Mouse (Mus musculus) hindbrain, embryonic 16.5 days (tissue): ENCODE measurements around the gene Smoc1. TPM values are rescaled to one million over a fixed set of nuclear protein-coding genes. Genes with fewer than 3 reads are reported as not detected.
A peak's percentile ranks its signal among the peaks of the same experiment; 100 is the strongest.

ENCODE experiments used
- ATAC-seq: fragments of 200-750 bp; cut with Nextera tagmentation; 2 replicates; pipeline ENCODE4 v1.8.0; 2017; ENCODE audit warnings: moderate TSS enrichment, moderate library complexity
- H3K27ac ChIP-seq: fragments of 300-500 bp; sonication (generic); 2 replicates; pipeline ENCODE4 v1.5.1; 2014; ENCODE audit warnings: low read depth, mild to moderate bottlenecking, control low read depth, low read length, moderate library complexity
- H3K27me3 ChIP-seq: fragments of 300-500 bp; sonication (generic); replicated peaks from 2 replicates; pipeline ENCODE4 v1.6.1; 2014; ENCODE audit warnings: low read length; ENCODE audit not compliant: control insufficient read depth, insufficient read depth
- H3K36me3 ChIP-seq: fragments of 300-500 bp; sonication (generic); 2 replicates; pipeline ENCODE4 v1.6.1; 2014; ENCODE audit warnings: mild to moderate bottlenecking, low read length, moderate library complexity, mixed read lengths; ENCODE audit not compliant: control insufficient read depth, insufficient read depth
- H3K4me1 ChIP-seq: fragments of 300-500 bp; sonication (generic); 2 replicates; pipeline ENCODE4 v1.6.1; 2014; ENCODE audit warnings: low read depth, low read length; ENCODE audit not compliant: control insufficient read depth, insufficient read depth
- H3K4me2 ChIP-seq: fragments of 300-500 bp; sonication (generic); 2 replicates; pipeline ENCODE4 v1.6.1; 2014; ENCODE audit warnings: mild to moderate bottlenecking, low read length, control low read depth, moderate library complexity
- H3K4me3 ChIP-seq: fragments of 300-500 bp; sonication (generic); 2 replicates; pipeline ENCODE4 v1.5.1; 2014; ENCODE audit warnings: mild to moderate bottlenecking, low read length, control low read depth, moderate library complexity
- H3K9ac ChIP-seq: fragments of 300-500 bp; sonication (generic); 2 replicates; pipeline ENCODE4 v1.6.1; 2014; ENCODE audit warnings: low read depth, mild to moderate bottlenecking, control low read depth, low read length, moderate library complexity
- H3K9me3 ChIP-seq: fragments of 300-500 bp; sonication (generic); 2 replicates; pipeline ENCODE4 v1.6.1; 2014; ENCODE audit warnings: mild to moderate bottlenecking, low read length, moderate library complexity; ENCODE audit not compliant: control insufficient read depth
- whole genome bisulfite sequencing: fragments of 180-500 bp; shearing (Covaris S2); extraction: QIAGEN DNeasy Blood & Tissue Kit; methylation state at CpG from one replicate; pipeline ENCODE4 v1.1.7; 2014; 5-methylcytosine and 5-hydroxymethylcytosine counted together
- polyA plus RNA-seq: library from polyadenylated mRNA; unstranded; fragments of >200 nt; fragmentation: Nextera tagmentation; extraction: Ambion mirVana; gene quantifications from 2 replicates; pipeline ENCODE4 v1.2.1, GENCODE M21; 2015

The Smoc1 gene
- polyA plus RNA-seq, 1 experiment from 2014 or later = 34.3 TPM

DNA sequence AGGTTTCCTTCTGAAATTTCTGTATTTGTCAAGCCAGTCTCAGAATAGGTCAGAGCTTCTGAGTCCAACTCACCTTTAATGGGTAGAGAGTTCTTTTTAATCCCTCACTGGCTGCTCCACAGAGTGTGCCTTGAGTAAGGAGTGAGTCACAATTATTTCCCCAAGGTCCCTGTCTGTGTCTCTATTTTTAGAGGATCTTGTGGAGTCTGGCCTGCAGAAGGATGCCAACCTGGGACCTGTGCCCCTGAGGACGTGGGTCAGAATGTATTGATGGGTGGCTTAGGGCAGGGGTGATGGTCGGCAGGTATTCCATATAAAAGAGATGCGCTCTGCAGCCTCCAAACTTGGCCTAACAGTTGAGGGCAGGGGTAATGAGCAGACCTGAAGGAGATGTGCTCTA is 115.6 kb downstream of the Smoc1 start:
- H3K4me1 ChIP-seq = no peaks in the 10 kb centered on the region
- WGBS = 92% methylated on average over 3 of the region's 3 CpGs
- H3K4me3 ChIP-seq = no peak overlapping the region
- no peak overlapping the region for H3K27ac ChIP-seq
- no peak overlapping the region for H3K9ac ChIP-seq
- no peaks in the 10 kb centered on the region for H3K9me3 ChIP-seq
- H3K4me2 ChIP-seq = no peak overlapping the region
- H3K27me3 ChIP-seq = no peaks in the 10 kb centered on the region
- H3K36me3 ChIP-seq = no peaks in the 10 kb centered on the region
- no peak for ATAC-seq

DNA sequence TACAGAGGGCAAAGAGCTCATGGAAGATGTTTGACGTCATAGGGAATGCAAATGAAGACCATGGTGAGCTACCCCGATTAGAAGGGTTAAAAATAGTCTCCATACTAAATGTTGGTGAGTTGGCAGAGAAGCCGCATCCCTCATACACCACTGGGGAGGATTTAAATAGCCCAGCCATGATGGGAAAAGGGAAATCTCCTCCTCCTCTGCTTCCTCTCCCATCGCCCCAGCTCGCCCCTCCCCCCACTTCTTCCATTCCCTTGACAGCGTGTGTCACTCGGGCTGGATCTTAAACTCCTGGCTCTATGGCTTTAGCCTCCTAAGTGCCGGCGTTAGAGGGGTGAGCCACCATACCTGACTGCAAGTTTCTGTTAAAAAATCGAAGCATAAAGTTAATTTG is 117.6 kb downstream of the Smoc1 start:
- Histone ChIP-seq H3K4me1 (no peaks in the 10 kb centered on the region), H3K36me3 (no peaks in the 10 kb centered on the region), H3K27me3 (no peaks in the 10 kb centered on the region), H3K9ac (no peak overlapping the region), H3K27ac (no peak overlapping the region), H3K4me3 (no peak overlapping the region), H3K4me2 (no peak overlapping the region), H3K9me3 (no peaks in the 10 kb centered on the region)
- 56% methylated on average over 10 of the region's 10 CpGs for WGBS
- no peak for ATAC-seq

DNA sequence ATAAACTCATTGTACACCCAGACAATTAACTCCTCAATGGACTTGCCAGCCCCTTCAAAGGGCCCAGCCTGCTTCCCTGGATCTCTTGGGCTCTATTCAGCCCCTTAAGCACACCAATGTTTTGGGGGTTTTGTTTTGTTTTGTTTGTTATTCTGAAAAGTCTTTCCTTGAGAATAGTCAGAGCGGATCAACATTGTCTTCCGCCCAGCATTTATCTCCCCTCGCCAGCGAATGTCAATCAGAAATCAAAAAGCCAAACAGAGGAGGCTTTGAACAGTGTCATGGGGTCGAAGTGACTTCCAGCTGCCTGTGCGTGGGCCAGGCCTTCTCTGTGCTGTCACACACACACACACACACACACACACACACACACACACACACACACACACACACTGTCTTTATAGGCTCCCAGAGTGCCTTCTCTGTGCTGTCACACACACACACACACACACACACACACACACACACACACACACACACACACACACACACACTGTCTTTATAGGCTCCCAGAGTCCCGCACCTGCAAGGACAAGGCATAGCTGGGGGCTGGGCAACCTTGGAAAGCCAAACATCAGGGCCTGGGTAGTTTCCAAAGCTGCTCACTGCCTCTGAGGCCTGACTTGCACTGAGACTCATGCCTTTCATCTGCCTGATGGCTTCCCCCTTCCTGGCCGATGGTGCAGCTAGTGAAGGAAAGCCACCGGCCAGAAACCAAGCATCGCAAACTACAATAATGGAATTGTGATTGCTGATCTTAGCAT is 120.0 kb downstream of the Smoc1 start:
- WGBS = 18% methylated on average over 10 of the region's 10 CpGs
- H3K36me3 ChIP-seq = no peaks in the 10 kb centered on the region
- no peaks in the 10 kb centered on the region for H3K27me3 ChIP-seq
- no peak overlapping the region for H3K4me3 ChIP-seq
- no peak overlapping the region for H3K9ac ChIP-seq
- no peaks in the 10 kb centered on the region for H3K4me1 ChIP-seq
- H3K9me3 ChIP-seq = no peaks in the 10 kb centered on the region
- no peak overlapping the region for H3K27ac ChIP-seq
- no peak overlapping the region for H3K4me2 ChIP-seq
- peak; percentile 89 for ATAC-seq

DNA sequence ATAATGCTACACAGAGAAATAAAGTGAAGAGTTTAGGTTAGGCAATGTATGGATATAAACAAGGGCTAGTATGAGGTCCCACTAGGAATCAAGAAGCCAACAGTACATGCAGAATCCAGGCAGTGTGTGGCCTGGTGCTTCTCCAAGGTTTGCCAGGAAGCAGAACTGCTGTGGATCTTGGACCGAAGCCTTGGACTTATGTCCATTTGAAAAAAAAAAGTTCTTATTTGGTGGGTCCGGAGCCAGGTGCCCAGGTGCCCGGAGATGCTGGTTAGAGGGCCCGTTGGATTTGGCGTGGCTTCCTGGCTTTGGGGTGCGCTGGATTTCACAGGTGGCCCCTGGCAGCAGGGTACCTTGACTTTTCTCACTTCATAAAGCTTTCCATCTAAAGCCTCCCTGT is 121.3 kb downstream of the Smoc1 start:
- Histone ChIP-seq H3K27ac (no peak overlapping the region), H3K27me3 (no peaks in the 10 kb centered on the region), H3K36me3 (no peaks in the 10 kb centered on the region), H3K4me3 (no peak overlapping the region), H3K4me2 (no peak overlapping the region), H3K9ac (no peak overlapping the region), H3K4me1 (no peaks in the 10 kb centered on the region), H3K9me3 (no peaks in the 10 kb centered on the region)
- 90% methylated on average over 6 of the region's 6 CpGs for WGBS
- ATAC-seq = no peak

DNA sequence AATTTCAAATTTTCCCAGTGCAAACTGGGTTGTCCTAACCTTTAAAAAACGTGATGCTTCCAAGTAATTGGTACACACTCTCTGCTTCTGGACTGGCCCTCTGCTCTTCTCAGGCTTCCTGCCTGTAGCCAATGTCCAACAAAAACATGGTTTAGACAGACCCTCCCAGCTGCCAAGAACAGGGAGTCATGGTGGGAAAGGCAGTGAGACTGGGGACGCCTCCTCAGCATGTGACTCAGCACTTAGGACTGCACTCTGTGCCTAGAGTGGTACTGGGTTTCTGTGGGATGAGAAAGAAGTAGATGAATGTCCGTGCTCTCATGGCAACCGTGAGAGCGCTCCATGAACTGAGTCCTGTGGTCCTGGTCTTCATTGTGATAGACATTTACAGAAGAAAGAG is 124.3 kb downstream of the Smoc1 start:
- 82% methylated on average over 5 of the region's 5 CpGs for WGBS
- H3K27me3 ChIP-seq = no peaks in the 10 kb centered on the region
- no peaks in the 10 kb centered on the region for H3K36me3 ChIP-seq
- H3K9me3 ChIP-seq = no peaks in the 10 kb centered on the region
- H3K4me2 ChIP-seq = no peak overlapping the region
- no peak for ATAC-seq
- H3K4me3 ChIP-seq = no peak overlapping the region
- H3K27ac ChIP-seq = no peak overlapping the region
- H3K4me1 ChIP-seq = no peaks in the 10 kb centered on the region
- H3K9ac ChIP-seq = no peak overlapping the region

DNA sequence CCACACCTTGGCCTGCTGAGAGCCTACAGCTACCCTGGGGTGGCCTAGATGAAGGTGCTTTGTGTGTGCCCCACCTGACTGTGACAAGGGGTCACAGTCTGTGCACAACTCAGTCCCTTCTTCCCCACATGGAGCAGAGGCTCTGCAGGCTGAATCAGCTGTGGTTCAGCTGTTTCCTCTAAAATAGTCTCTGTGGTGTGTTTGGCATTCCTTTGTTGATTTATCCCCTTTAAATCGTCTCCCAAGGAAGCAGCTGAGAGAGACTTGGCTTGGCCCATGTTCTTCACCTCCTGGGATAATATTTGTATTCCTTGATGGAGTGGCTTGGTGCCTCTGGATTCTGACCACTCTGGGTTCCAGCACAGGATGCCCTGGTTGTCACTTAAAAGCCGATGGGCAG is 125.5 kb downstream of the Smoc1 start:
- no peak overlapping the region for H3K27ac ChIP-seq
- H3K9me3 ChIP-seq = no peaks in the 10 kb centered on the region
- H3K4me1 ChIP-seq = no peaks in the 10 kb centered on the region
- H3K36me3 ChIP-seq = no peaks in the 10 kb centered on the region
- no peak overlapping the region for H3K4me2 ChIP-seq
- ATAC-seq = no peak
- 69% methylated on average over 2 of the region's 2 CpGs for WGBS
- H3K27me3 ChIP-seq = no peaks in the 10 kb centered on the region
- H3K9ac ChIP-seq = no peak overlapping the region
- H3K4me3 ChIP-seq = no peak overlapping the region

DNA sequence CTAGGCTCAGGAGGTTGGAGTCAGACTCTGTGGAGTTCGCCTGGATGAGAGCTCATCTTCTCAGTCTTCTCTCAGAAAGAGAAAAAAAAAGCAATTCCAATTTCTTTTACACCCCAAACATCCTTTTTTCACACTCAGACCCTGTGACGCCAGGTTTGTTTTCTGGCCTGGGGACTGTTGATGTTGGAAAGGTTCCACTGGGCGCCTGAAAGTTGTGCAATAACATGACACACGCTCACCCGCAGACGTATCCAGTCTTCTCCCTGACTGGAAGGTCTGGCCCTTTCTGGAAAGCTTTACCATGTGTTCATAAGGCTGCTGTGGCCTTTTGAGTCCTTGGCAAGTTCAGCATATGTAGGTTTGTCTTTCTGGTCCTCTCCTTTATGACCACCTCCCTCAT is 129.1 kb downstream of the Smoc1 start:
- Histone ChIP-seq H3K27ac (no peak overlapping the region), H3K36me3 (no peaks in the 10 kb centered on the region), H3K9ac (no peak overlapping the region), H3K4me3 (no peak overlapping the region), H3K4me2 (no peak overlapping the region), H3K4me1 (no peaks in the 10 kb centered on the region), H3K9me3 (no peaks in the 10 kb centered on the region), H3K27me3 (no peaks in the 10 kb centered on the region)
- ATAC-seq = no peak
- WGBS = 81% methylated on average over 6 of the region's 6 CpGs

DNA sequence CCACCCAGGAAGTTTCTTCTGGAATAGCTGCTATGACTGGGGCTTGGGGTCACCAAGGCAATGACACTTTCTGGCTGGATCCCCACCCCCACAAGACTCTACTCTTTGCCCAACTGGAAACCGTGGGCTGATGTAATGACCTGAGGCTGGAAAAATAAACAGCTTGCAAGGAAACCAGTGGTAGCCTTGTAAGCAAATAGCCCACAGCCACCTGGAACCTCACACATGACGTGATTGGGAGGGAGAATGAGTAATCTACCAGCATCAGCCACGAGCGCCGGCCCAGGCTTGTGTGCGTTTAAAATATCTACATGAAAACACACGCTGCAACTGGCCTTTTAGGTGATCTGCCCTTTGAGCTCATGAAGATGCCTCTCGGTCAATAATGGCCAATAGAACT is 130.2 kb downstream of the Smoc1 start:
- no peak overlapping the region for H3K4me2 ChIP-seq
- H3K4me3 ChIP-seq = no peak overlapping the region
- 92% methylated on average over 8 of the region's 8 CpGs for WGBS
- no peaks in the 10 kb centered on the region for H3K36me3 ChIP-seq
- no peaks in the 10 kb centered on the region for H3K4me1 ChIP-seq
- no peaks in the 10 kb centered on the region for H3K9me3 ChIP-seq
- no peak overlapping the region for H3K27ac ChIP-seq
- no peak overlapping the region for H3K9ac ChIP-seq
- no peak for ATAC-seq
- no peaks in the 10 kb centered on the region for H3K27me3 ChIP-seq

DNA sequence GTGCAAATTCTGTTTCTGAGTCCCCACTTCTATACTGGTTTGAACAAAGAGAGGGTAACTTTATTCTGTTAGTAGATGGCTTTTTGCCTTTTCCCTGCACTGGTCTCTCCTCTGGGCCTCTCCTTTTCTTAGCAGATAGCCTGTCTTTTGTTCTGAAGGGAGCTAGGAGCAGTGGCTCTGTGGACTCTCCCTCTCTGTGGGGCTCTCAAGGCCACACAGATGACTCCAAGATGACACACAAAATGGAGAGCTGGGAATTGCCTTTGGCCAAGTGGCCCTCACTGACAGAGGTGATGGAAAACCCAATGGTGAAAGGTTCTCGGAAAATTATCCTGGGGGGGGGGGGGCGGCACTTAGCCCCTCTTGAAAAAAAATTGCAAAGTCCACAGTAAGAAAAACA is 133.3 kb downstream of the Smoc1 start:
- WGBS = 64% methylated on average over 2 of the region's 2 CpGs
- no peak for ATAC-seq
- Histone ChIP-seq H3K4me2 (no peak overlapping the region), H3K4me3 (no peak overlapping the region), H3K4me1 (no peaks in the 10 kb centered on the region), H3K9me3 (no peaks in the 10 kb centered on the region), H3K27me3 (no peaks in the 10 kb centered on the region), H3K27ac (no peak overlapping the region), H3K9ac (no peak overlapping the region), H3K36me3 (no peaks in the 10 kb centered on the region)

DNA sequence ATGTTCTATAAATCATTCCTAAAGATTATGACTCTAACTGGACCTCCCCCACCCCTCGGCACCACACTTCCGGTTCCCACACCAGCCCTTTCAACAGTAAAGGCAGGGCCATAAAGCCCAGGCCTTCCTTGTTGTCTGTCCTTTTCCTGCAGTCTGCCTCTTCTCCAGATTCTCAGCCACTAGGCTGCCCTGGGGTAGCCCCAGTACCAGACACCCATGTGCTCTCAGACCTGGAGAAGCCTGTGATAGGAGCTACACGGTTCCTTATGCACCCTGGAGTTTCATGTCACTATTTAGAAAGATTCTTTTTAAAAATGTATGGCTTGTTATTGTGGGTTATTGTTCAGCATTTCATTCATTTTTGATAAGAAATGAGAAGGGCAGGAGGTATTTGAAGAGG is 133.8 kb downstream of the Smoc1 start:
- H3K9me3 ChIP-seq = no peaks in the 10 kb centered on the region
- no peak for ATAC-seq
- WGBS = 66% methylated on average over 3 of the region's 3 CpGs

More for the DNA sequence above, 133.8 kb downstream of the Smoc1 start:
- H3K36me3 ChIP-seq = no peaks in the 10 kb centered on the region
- no peak overlapping the region for H3K9ac ChIP-seq
- H3K4me3 ChIP-seq = no peak overlapping the region
- H3K4me1 ChIP-seq = no peaks in the 10 kb centered on the region
- H3K27me3 ChIP-seq = no peaks in the 10 kb centered on the region
- H3K4me2 ChIP-seq = no peak overlapping the region
- H3K27ac ChIP-seq = no peak overlapping the region
